Mouse (Mus musculus) ES-Bruce4 (cell line): ENCODE results near the gene Ccdc82. TPM values are rescaled to one million over a fixed set of nuclear protein-coding genes. Genes with fewer than 3 reads are reported as not detected.

Experiments
- H3K27ac ChIP-seq: 2 replicates; pipeline ENCODE4 v1.5.1; 2012; ENCODE audit warnings: low read length, inconsistent platforms; ENCODE audit not compliant: insufficient read depth
- H3K27me3 ChIP-seq: 2 replicates; pipeline ENCODE4 v1.6.1; 2012; ENCODE audit warnings: mild to moderate bottlenecking, low read length, inconsistent platforms; ENCODE audit not compliant: control insufficient read depth, poor library complexity, insufficient read depth, severe bottlenecking
- H3K36me3 ChIP-seq: 2 replicates; pipeline ENCODE4 v1.6.1; 2012; ENCODE audit warnings: inconsistent platforms, mild to moderate bottlenecking, low read length, moderate library complexity; ENCODE audit not compliant: control insufficient read depth, poor library complexity, insufficient read depth, severe bottlenecking
- H3K4me1 ChIP-seq: one replicate; pipeline ENCODE4 v1.8.1; 2011; ENCODE audit warnings: low read length; ENCODE audit not compliant: control insufficient read depth, insufficient read depth
- H3K4me3 ChIP-seq: 2 replicates; pipeline ENCODE4 v1.5.1; 2011; ENCODE audit warnings: low read depth, mild to moderate bottlenecking, low read length
- H3K9ac ChIP-seq: 2 replicates; pipeline ENCODE4 v1.6.1; 2012; ENCODE audit warnings: low read depth, mild to moderate bottlenecking, inconsistent platforms; ENCODE audit not compliant: poor library complexity, severe bottlenecking
- H3K9me3 ChIP-seq: replicated peaks from 2 replicates; pipeline ENCODE4 v1.6.1; 2012; ENCODE audit warnings: mild to moderate bottlenecking, low read length, inconsistent platforms; ENCODE audit not compliant: control insufficient read depth, poor library complexity, insufficient read depth, severe bottlenecking
- CTCF ChIP-seq: IDR thresholded peaks from one replicate; pipeline ENCODE4 v1.8.1; 2011; ENCODE audit warnings: low read depth, low read length
- EP300 ChIP-seq: IDR thresholded peaks from 2 replicates; pipeline ENCODE4 v1.6.1; 2011; ENCODE audit warnings: low read depth, low read length; ENCODE audit not compliant: insufficient read depth
- POLR2A ChIP-seq: IDR thresholded peaks from one replicate; pipeline ENCODE4 v1.8.1; 2011; ENCODE audit warnings: low read length; ENCODE audit not compliant: insufficient read depth
- polyA plus RNA-seq: library from polyadenylated mRNA; stranded (reverse); fragments of >200 nt; gene quantifications from 2 replicates; pipeline ENCODE4 v1.2.4, GENCODE M21; 2011; ENCODE audit warnings: low read depth; ENCODE audit not compliant: missing spikeins, insufficient read depth, insufficient read length

Ccdc82 gene
- polyA plus RNA-seq, 1 experiment, result 4.8 TPM

DNA sequence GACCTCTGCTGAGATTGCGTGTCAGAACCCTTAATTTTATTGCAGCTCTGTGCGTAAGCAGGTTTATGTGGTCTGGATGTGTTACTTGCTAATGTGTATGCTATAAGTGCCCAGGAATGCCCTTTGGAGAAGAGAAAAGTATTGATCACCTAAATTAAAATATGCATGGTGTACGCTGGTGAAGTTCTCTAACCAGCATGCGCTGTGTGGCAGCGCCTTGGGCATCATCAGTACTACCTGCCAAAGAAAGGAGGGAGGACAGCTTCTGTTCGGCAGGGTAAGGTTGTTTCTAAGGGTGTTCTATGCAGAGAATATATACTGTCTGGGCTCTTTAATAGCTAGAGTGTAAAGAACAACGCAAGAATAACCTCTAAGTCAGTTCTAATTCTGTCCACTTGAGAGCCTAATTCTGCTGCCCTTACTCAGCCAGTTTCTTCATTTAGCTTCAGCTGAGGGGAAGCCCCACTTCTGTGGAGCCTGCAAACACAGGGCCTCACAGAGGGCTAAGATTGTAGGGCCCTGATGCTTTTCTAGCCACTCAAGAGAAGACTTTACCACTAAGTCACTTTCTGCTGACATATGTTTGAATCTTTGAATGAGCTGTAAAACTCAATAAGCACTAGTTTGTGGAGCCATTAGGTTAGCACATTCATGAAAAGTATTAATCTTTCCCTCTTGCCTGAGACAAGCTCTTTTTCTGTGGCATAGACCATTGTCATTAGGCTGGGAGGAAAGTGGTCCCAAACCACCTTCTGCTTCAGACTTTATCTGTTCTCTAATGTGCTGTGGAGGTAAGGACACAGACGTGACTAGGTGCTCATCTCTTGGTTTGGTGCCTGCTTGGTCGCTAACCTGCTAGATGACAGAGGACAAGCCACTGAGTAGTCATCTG, 54.4 kb downstream of the Ccdc82 start:
- Histone ChIP-seq H3K9ac (no peak overlapping the region), H3K9me3 (no peaks in the 10 kb centered on the region), H3K4me3 (no peak overlapping the region), H3K4me1 (no peaks in the 10 kb centered on the region), H3K36me3 (no peaks in the 10 kb centered on the region), H3K27ac (no peak overlapping the region), H3K27me3 (peaks cover 5% of the 10 kb centered on the region)
- TF ChIP-seq CTCF (no peak), POLR2A (no peak), EP300 (no peak)

DNA sequence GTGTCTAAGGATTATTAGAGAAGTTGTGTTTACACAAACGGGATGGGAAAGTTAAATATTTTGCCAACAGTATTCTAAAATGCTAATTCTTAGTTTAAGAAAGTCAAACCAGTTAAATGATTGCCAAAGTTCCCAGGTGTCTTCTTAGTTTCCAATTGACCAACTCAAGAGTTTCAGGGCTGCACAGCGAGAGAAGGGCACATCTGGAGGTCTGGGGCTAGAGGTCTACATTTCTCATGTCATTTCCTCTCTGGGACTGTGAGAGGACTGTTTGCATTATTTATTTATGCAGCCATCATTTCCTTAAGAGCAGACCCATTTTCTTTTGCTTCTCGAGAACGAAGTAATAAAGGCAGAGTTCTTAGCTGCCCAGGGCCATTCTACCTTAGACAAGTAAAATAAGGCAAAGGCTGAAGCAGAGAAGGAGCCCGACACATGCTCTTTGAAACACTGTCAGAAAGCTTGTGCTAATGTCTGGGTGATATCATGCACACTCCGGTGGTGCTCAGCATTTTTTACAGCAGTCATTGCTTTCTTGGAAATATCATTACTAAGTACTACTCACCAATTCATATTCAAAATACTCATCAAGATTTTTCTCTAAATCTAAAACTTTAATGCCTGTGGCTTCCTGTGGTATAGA, 55.5 kb downstream of the Ccdc82 start:
- Histone ChIP-seq H3K4me3 (no peak overlapping the region), H3K36me3 (no peaks in the 10 kb centered on the region), H3K9ac (no peak overlapping the region), H3K27me3 (peaks cover 3% of the 10 kb centered on the region), H3K27ac (no peak overlapping the region), H3K9me3 (no peaks in the 10 kb centered on the region), H3K4me1 (no peaks in the 10 kb centered on the region)
- TF ChIP-seq EP300 (no peak), CTCF (no peak), POLR2A (no peak)

DNA sequence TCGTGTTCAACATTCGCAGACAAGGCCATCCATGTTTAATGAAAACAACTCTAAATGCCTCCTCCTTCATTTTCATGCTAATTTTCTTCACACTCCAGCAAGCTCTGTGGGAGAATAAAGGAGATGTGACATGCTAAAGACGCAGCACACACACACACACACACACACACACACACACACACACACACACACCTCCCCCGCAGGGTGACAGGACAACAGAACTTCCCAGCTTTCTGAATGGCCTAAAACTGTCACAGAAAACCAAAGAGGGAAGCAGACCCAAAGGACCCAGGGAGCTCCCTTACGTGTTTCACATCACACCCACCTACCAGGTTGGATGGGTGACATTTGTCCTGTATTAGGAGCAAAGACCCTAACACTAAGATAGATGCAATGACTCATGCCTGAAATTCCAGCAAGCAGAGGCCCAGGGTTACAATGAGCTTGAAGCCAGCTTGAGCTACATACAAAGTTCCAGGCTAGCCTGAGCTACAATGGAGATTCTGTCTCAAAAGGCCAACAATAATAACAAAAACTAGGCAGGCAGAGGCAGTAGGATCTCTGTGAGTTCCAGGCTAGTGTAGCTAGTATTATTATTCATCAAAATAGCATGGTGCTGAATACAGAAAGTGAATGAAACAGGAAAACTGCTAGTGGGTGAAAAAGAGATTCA, 56.5 kb downstream of the Ccdc82 start:
- no peak overlapping the region for H3K27ac ChIP-seq
- H3K9me3 ChIP-seq, result no peaks in the 10 kb centered on the region
- TF ChIP-seq CTCF (no peak), POLR2A (no peak), EP300 (no peak)
- no peaks in the 10 kb centered on the region for H3K36me3 ChIP-seq
- H3K4me1 ChIP-seq, result no peaks in the 10 kb centered on the region
- no peaks in the 10 kb centered on the region for H3K27me3 ChIP-seq
- no peak overlapping the region for H3K4me3 ChIP-seq
- H3K9ac ChIP-seq, result no peak overlapping the region

- no peaks in the 10 kb centered on the region for H3K27me3 ChIP-seq
- H3K4me3 ChIP-seq, result no peak overlapping the region
- H3K36me3 ChIP-seq, result no peaks in the 10 kb centered on the region
- TF ChIP-seq POLR2A, result no peak
- TF ChIP-seq CTCF, result no peak
- no peak for TF ChIP-seq EP300
- H3K27ac ChIP-seq, result no peak overlapping the region
- no peak overlapping the region for H3K9ac ChIP-seq
- H3K9me3 ChIP-seq, result no peaks in the 10 kb centered on the region
- no peaks in the 10 kb centered on the region for H3K4me1 ChIP-seq
Measured at GRCm38 (mm10) chr9:13303976-13304375, 57.2 kb downstream of the Ccdc82 start.

DNA sequence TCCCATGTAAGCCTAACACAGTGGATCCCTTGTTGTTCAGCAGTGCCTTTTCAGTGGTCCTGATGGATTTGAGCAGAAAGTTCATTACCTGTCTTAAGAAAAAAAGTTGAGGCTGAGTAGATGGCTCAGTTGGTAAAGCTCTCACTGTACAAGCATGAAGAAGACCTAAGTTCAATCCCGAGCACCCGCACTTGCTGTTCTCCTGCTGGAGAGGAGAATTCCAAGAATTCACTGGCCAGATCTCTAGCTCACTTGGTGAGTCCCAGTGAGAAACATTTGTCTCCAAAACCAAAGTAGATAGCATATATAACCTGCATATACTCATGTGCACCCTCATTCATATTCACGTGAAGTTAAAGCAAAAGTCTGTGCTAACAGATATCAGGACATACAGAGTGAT, 59.7 kb downstream of the Ccdc82 start:
- TF ChIP-seq EP300, result no peak
- TF ChIP-seq POLR2A, result no peak
- no peak for TF ChIP-seq CTCF
- Histone ChIP-seq H3K36me3 (no peaks in the 10 kb centered on the region), H3K9me3 (no peaks in the 10 kb centered on the region), H3K27me3 (no peaks in the 10 kb centered on the region), H3K4me3 (no peak overlapping the region), H3K27ac (no peak overlapping the region), H3K4me1 (no peaks in the 10 kb centered on the region), H3K9ac (no peak overlapping the region)

- Histone ChIP-seq H3K36me3 (no peaks in the 10 kb centered on the region), H3K4me1 (no peaks in the 10 kb centered on the region), H3K4me3 (no peak overlapping the region), H3K9me3 (no peaks in the 10 kb centered on the region), H3K27me3 (no peaks in the 10 kb centered on the region), H3K9ac (no peak overlapping the region), H3K27ac (no peak overlapping the region)
- no peak for TF ChIP-seq EP300
- TF ChIP-seq POLR2A, result no peak
- TF ChIP-seq CTCF, result no peak
Measured at GRCm38 (mm10) chr9:13307226-13307625, 60.5 kb downstream of the Ccdc82 start.
